Mouse (Mus musculus) heart, embryonic 15.5 days (tissue): ENCODE measurements at regions not wholly inside any gene's neighbourhood (a gene's known extent, or its start where the extent isn't known, plus 50 kb on each side); places are given as distances from the start of the nearest gene placed in this dataset.
"Not testable (repeated sequence)": the region's sequence is repeated elsewhere in the genome, so short reads cannot be mapped to it uniquely, and the experiment has no call there.

Experiments used
- ATAC-seq: fragments of 200-750 bp; cut with Nextera tagmentation; replicated peaks from 2 replicates; pipeline ENCODE4 v1.8.0; 2017; ENCODE audit warnings: low read depth, moderate TSS enrichment; ENCODE audit not compliant: insufficient number of reproducible peaks, insufficient read depth, low FRiP score
- H3K27ac ChIP-seq: fragments of 300-500 bp; sonication (generic); 2 replicates; pipeline ENCODE4 v1.5.1; 2015; ENCODE audit warnings: mild to moderate bottlenecking, inconsistent platforms
- H3K27me3 ChIP-seq: fragments of 300-500 bp; sonication (generic); 2 replicates; pipeline ENCODE4 v1.6.1; 2015; ENCODE audit warnings: inconsistent platforms
- H3K36me3 ChIP-seq: fragments of 300-500 bp; sonication (generic); 2 replicates; pipeline ENCODE4 v1.6.1; 2015; ENCODE audit warnings: mild to moderate bottlenecking, inconsistent platforms
- H3K4me1 ChIP-seq: fragments of 300-500 bp; sonication (generic); replicated peaks from 2 replicates; pipeline ENCODE4 v1.6.1; 2015; ENCODE audit warnings: inconsistent platforms
- H3K4me2 ChIP-seq: fragments of 300-500 bp; sonication (generic); 2 replicates; pipeline ENCODE4 v1.6.1; 2015; ENCODE audit warnings: inconsistent platforms, mild to moderate bottlenecking, moderate library complexity
- H3K4me3 ChIP-seq: fragments of 300-500 bp; sonication (generic); 2 replicates; pipeline ENCODE4 v1.5.1; 2015; ENCODE audit warnings: mild to moderate bottlenecking, inconsistent platforms
- H3K9ac ChIP-seq: fragments of 300-500 bp; sonication (generic); 2 replicates; pipeline ENCODE4 v1.6.1; 2015; ENCODE audit warnings: mild to moderate bottlenecking, inconsistent platforms
- H3K9me3 ChIP-seq: fragments of 300-500 bp; sonication (generic); replicated peaks from 2 replicates; pipeline ENCODE4 v1.6.1; 2016; ENCODE audit warnings: inconsistent platforms
- WGBS: fragments of 180-500 bp; shearing (Covaris S2); methylation state at CpG from one replicate; pipeline ENCODE4 v1.1.7; 2015; ENCODE audit warnings: mixed read lengths; 5-methylcytosine and 5-hydroxymethylcytosine counted together

DNA sequence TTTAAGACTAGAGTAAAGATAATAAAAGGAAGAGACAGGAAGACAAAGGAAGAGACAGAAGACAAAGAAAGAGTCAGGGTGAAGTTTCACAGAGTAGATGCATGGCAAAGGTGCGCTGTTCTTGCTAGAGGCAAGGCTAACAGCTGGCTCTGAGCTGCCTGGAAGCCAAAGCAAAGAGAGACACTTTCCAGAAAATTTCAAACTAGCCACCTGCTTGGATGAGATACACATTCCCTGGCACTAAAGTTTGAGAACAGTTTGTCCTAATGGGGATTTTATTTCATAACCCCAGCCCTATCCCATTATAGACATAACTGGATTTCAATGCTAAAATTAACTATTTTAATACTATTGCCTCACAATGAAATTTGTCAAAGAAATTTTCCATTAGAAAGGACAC lies 235.9 kb downstream of the Tmem114 start:
- no peaks in the 10 kb centered on the region for H3K36me3 ChIP-seq
- H3K4me3 ChIP-seq, result no peak overlapping the region
- no peak overlapping the region for H3K4me2 ChIP-seq
- no peaks in the 10 kb centered on the region for H3K4me1 ChIP-seq
- no peak for ATAC-seq
- H3K9ac ChIP-seq, result no peak overlapping the region
- H3K9me3 ChIP-seq, result no peaks in the 10 kb centered on the region
- H3K27ac ChIP-seq, result no peak overlapping the region
- no peaks in the 10 kb centered on the region for H3K27me3 ChIP-seq
- 92% methylated on average over 1 of the region's 1 CpGs for WGBS

DNA sequence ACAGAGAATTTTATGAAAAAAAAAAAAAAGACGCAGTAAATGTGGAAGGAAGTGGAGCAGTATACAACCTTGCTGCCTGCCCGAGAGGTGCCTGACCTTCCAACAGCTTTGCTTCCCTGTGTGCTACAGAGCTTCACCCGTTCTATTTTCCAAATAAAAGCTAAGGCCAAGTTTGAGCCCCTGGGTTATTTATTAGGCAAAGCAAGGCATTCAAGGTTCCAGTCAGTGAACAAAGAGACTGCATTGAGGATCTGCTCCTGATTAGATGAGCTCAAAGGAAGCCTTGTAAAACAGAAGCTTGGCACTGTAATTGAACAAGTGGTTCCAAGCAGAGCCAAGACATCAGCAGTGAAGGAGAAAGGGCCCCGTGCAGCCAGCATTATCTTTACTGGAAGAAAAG lies 236.4 kb downstream of the Tmem114 start:
- no peak overlapping the region for H3K9ac ChIP-seq
- no peak overlapping the region for H3K27ac ChIP-seq
- H3K36me3 ChIP-seq, result no peaks in the 10 kb centered on the region
- WGBS, result 67% methylated on average over 4 of the region's 4 CpGs
- H3K9me3 ChIP-seq, result no peaks in the 10 kb centered on the region
- no peaks in the 10 kb centered on the region for H3K4me1 ChIP-seq
- no peaks in the 10 kb centered on the region for H3K27me3 ChIP-seq
- no peak for ATAC-seq
- no peak overlapping the region for H3K4me2 ChIP-seq
- H3K4me3 ChIP-seq, result no peak overlapping the region

DNA sequence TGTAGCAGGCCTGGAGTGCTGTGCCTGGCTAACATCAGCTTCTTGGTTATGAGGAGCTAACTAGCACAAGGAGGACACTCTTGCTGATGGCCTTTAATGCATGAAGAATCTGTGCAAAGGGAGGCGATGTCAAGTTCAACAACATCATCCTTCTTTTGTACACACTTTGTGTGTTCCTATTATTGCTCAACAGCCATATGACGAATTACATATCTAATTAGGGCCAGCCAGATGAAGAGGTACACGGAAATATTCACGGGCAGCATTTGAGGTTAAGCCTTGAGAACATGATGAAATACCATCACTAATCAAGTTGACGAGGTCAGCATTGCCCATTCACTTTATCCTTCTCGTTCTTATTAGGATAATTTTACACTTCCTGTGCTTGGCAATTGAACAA lies 240.2 kb downstream of the Tmem114 start:
- WGBS, result 78% methylated on average over 6 of the region's 6 CpGs
- no peaks in the 10 kb centered on the region for H3K9me3 ChIP-seq
- no peaks in the 10 kb centered on the region for H3K27me3 ChIP-seq
- no peak overlapping the region for H3K27ac ChIP-seq
- H3K4me1 ChIP-seq, result no peaks in the 10 kb centered on the region
- no peak overlapping the region for H3K4me3 ChIP-seq
- H3K4me2 ChIP-seq, result no peak overlapping the region
- H3K36me3 ChIP-seq, result no peaks in the 10 kb centered on the region
- H3K9ac ChIP-seq, result no peak overlapping the region
- no peak for ATAC-seq

DNA sequence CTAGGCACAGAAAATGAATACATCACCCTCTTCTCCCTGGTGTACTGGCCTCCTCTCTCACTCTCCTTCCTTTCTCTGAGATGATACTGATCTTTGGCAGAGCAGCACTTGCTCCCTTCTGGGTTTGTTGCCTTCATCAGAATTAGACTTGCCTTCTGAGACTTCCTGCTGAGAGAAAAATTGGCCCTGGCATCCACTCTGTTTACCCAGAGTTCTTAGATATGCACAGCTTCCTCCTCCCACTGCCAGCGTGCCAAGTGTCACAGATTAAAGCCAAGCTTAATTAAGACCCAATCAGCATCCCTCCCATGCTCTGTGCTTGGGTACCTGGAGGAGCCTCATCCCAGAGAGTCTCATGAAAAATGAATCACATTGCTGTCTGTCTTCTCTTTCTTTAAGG lies 246.0 kb downstream of the Tmem114 start:
- Histone ChIP-seq H3K4me1 (no peaks in the 10 kb centered on the region), H3K36me3 (no peaks in the 10 kb centered on the region), H3K27ac (no peak overlapping the region), H3K9ac (no peak overlapping the region), H3K27me3 (no peaks in the 10 kb centered on the region), H3K4me2 (no peak overlapping the region), H3K9me3 (no peaks in the 10 kb centered on the region), H3K4me3 (no peak overlapping the region)
- 24% methylated on average over 1 of the region's 1 CpGs for WGBS
- no peak for ATAC-seq

DNA sequence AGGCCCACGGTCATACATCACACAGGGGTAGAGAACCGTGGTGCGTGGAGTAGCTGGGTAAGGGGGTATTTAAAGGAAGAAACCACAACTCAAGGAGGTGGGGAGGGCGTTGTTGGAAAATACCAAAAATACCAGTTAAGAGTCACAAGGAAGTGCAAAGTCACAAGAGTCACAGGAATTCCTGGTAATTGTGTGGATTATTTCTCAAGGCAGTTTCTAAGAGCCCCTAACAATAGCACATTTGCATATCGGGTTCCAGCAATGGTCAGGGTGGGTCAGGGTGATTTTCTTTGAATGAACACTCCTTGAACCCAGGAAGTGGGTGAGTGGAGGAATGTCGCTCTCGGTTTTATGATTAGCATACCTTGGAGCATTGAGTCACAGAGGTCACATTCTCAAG lies 247.7 kb downstream of the Tmem114 start:
- 89% methylated on average over 7 of the region's 7 CpGs for WGBS
- not testable (repeated sequence) for H3K4me1 ChIP-seq, ATAC-seq, H3K36me3 ChIP-seq, H3K27ac ChIP-seq, H3K4me3 ChIP-seq, H3K9ac ChIP-seq, H3K9me3 ChIP-seq, H3K4me2 ChIP-seq, H3K27me3 ChIP-seq

DNA sequence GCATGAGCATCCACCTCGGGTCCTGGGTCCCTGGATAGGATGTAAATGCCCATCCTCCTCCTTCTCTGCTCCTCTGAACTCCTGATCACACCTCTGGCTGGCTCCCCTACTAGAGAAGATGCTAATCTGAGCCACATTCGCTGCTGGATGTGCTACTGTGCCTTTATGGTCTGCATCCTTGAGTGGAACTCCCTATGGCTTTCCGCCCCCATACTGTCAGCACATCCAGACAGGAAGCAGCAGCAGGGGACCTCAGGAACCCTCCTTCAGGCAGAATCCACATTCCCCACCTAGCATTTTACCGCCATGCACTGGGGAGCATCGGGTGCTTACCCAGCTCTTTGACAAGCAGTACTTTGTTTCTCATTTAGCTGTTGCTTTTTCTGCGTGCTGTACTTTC lies 248.8 kb downstream of the Tmem114 start:
- H3K9ac ChIP-seq, result no peak overlapping the region
- WGBS, result 50% methylated on average over 6 of the region's 6 CpGs
- H3K9me3 ChIP-seq, result no peaks in the 10 kb centered on the region
- no peak overlapping the region for H3K27ac ChIP-seq
- H3K4me3 ChIP-seq, result no peak overlapping the region
- ATAC-seq, result no peak
- no peaks in the 10 kb centered on the region for H3K4me1 ChIP-seq
- no peak overlapping the region for H3K4me2 ChIP-seq
- H3K36me3 ChIP-seq, result no peaks in the 10 kb centered on the region
- H3K27me3 ChIP-seq, result no peaks in the 10 kb centered on the region
